Mouse (Mus musculus) forelimb bud, embryonic 11.5 days (tissue): ENCODE results near the gene Cog6.

Experiments
- DNase-seq: peaks from one replicate; pipeline ENCODE4 v3.0.0-alpha.2; 2012; ENCODE audit warnings: low read depth, low spot score

Gene Cog6

GRCm38 (mm10) chr3:52963441-52963840 lies 53.6 kb downstream of the Cog6 start:
- DNase-seq, result peak; percentile 17

- DNase-seq, result no peak
Measured at GRCm38 (mm10) chr3:52962391-52962790, 54.6 kb downstream of the Cog6 start.

- DNase-seq, result no peak
Measured at GRCm38 (mm10) chr3:52961661-52962060, 55.4 kb downstream of the Cog6 start.

GRCm38 (mm10) chr3:52960951-52961350 lies 56.1 kb downstream of the Cog6 start:
- DNase-seq, result no peak

GRCm38 (mm10) chr3:52958444-52959120 lies 58.5 kb downstream of the Cog6 start:
- DNase-seq, result no peak

- no peak for DNase-seq
Measured at GRCm38 (mm10) chr3:52957861-52958260, 59.2 kb downstream of the Cog6 start.

GRCm38 (mm10) chr3:52956236-52956635 lies 60.8 kb downstream of the Cog6 start:
- no peak for DNase-seq

- peak; percentile 26 for DNase-seq
Measured at GRCm38 (mm10) chr3:52955481-52956019, 61.5 kb downstream of the Cog6 start.

- no peak for DNase-seq
Measured at GRCm38 (mm10) chr3:52954656-52955055, 62.4 kb downstream of the Cog6 start.

- no peak for DNase-seq
Measured at GRCm38 (mm10) chr3:52953831-52954230, 63.2 kb downstream of the Cog6 start.

GRCm38 (mm10) chr3:52948824-52949223 lies 68.2 kb downstream of the Cog6 start:
- DNase-seq, result no peak

- no peak for DNase-seq
Measured at GRCm38 (mm10) chr3:52947444-52947843, 69.6 kb downstream of the Cog6 start.

- peak; percentile 34 for DNase-seq
Measured at GRCm38 (mm10) chr3:52940832-52941468, 76.1 kb downstream of the Cog6 start.

GRCm38 (mm10) chr3:52938398-52938797 lies 78.6 kb downstream of the Cog6 start:
- DNase-seq, result no peak

- DNase-seq, result no peak
Measured at GRCm38 (mm10) chr3:52937739-52938306, 79.2 kb downstream of the Cog6 start.

- no peak for DNase-seq
Measured at GRCm38 (mm10) chr3:52931956-52932355, 85.1 kb downstream of the Cog6 start.
